Mouse (Mus musculus): Measurements from ENCODE around the gene Lims1. TPM values are rescaled to one million over a fixed set of nuclear protein-coding genes. Genes with fewer than 3 reads are reported as not detected.

The Lims1 gene
- total RNA-seq (2014; rRNA removed; ENCODE audit: low replicate concordance) (177 and 193 TPM in 2 replicates), polyA plus RNA-seq (2015; fragmentation: Nextera tagmentation; extraction: Ambion mirVana) (211 and 232 TPM in 2 replicates)

GRCm38 (mm10) chr10:58323028-58323991, at the start of gene Lims1:
Gene Lims1, plus strand, starts transcription at chr10:58323466.
- peak within 1 kb of the TSS; percentile 97 for H3K27ac ChIP-seq (ENCODE audit: low read depth)
- H3K4me3 ChIP-seq (ENCODE audit: low read depth, low read length), result peak within 1 kb of the TSS; percentile 98
- H3K36me3 ChIP-seq (replicated peaks; ENCODE audit: control insufficient read depth, insufficient read depth, low read length), result no peaks in the 10 kb centered on the region
- TF ChIP-seq CTCF (IDR thresholded peaks at IDR 0.05; ENCODE audit: low read depth) (no peak), EP300 (IDR thresholded peaks at IDR 0.05; ENCODE audit: low read depth) (no peak; the same call in 1 of the 2 replicates)
- no peaks in the 10 kb centered on the region for H3K27me3 ChIP-seq (ENCODE audit: control insufficient read depth, insufficient read depth, low read length)
- H3K9ac ChIP-seq (replicated peaks; ENCODE audit: low read depth, low read length), result peak within 1 kb of the TSS; percentile 90
- H3K4me2 ChIP-seq (ENCODE audit: low read depth, low read length), result peak within 1 kb of the TSS; percentile 61
- no peaks in the 10 kb centered on the region for H3K9me3 ChIP-seq (replicated peaks; ENCODE audit: control insufficient read depth, low read length)
- DNase-seq (ENCODE audit: low spot score) (peak; percentile 98), ATAC-seq (ENCODE audit: insufficient read depth, low read depth) (peak; percentile 96)
- peaks cover 29% of the 10 kb centered on the region for H3K4me1 ChIP-seq (ENCODE audit: control insufficient read depth, insufficient read depth)
- WGBS, result under 1% methylated on average over 83 of the region's 86 CpGs

GRCm38 (mm10) chr10:58282238-58282637, 41.0 kb upstream of the Lims1 start:
- ATAC-seq (ENCODE audit: insufficient read depth, low read depth) (no peak), DNase-seq (ENCODE audit: low spot score) (no peak)
- Histone ChIP-seq H3K9ac (replicated peaks; ENCODE audit: low read depth, low read length) (no peak overlapping the region), H3K4me1 (ENCODE audit: control insufficient read depth, insufficient read depth) (no peaks in the 10 kb centered on the region), H3K4me2 (ENCODE audit: low read depth, low read length) (no peak overlapping the region), H3K4me3 (ENCODE audit: low read depth, low read length) (no peak overlapping the region), H3K27me3 (ENCODE audit: control insufficient read depth, insufficient read depth, low read length) (no peaks in the 10 kb centered on the region), H3K27ac (ENCODE audit: low read depth) (no peak overlapping the region), H3K9me3 (replicated peaks; ENCODE audit: control insufficient read depth, low read length) (no peaks in the 10 kb centered on the region), H3K36me3 (replicated peaks; ENCODE audit: control insufficient read depth, insufficient read depth, low read length) (peaks cover 63% of the 10 kb centered on the region)
- 92% methylated on average over 7 of the region's 7 CpGs for WGBS
- TF ChIP-seq EP300 (IDR thresholded peaks at IDR 0.05; ENCODE audit: low read depth) (no peak), CTCF (IDR thresholded peaks at IDR 0.05; ENCODE audit: low read depth) (no peak)

GRCm38 (mm10) chr10:58290742-58291141, 32.5 kb upstream of the Lims1 start:
- TF ChIP-seq CTCF (IDR thresholded peaks at IDR 0.05; ENCODE audit: low read depth), result no peak
- no peak for TF ChIP-seq EP300 (IDR thresholded peaks at IDR 0.05; ENCODE audit: low read depth)
- H3K4me3 ChIP-seq (ENCODE audit: low read depth, low read length), result no peak overlapping the region
- peaks cover 90% of the 10 kb centered on the region for H3K36me3 ChIP-seq (replicated peaks; ENCODE audit: control insufficient read depth, insufficient read depth, low read length)
- no peak overlapping the region for H3K27ac ChIP-seq (ENCODE audit: low read depth)
- no peak overlapping the region for H3K4me2 ChIP-seq (ENCODE audit: low read depth, low read length)
- no peaks in the 10 kb centered on the region for H3K9me3 ChIP-seq (replicated peaks; ENCODE audit: control insufficient read depth, low read length)
- H3K4me1 ChIP-seq (ENCODE audit: control insufficient read depth, insufficient read depth), result no peaks in the 10 kb centered on the region
- no peak for DNase-seq (ENCODE audit: low spot score)
- no peaks in the 10 kb centered on the region for H3K27me3 ChIP-seq (ENCODE audit: control insufficient read depth, insufficient read depth, low read length)
- H3K9ac ChIP-seq (replicated peaks; ENCODE audit: low read depth, low read length), result no peak overlapping the region
- no peak for ATAC-seq (ENCODE audit: insufficient read depth, low read depth)
- 59% methylated on average over 3 of the region's 3 CpGs for WGBS

GRCm38 (mm10) chr10:58294246-58294645, 29.0 kb upstream of the Lims1 start:
- no peak overlapping the region for H3K27ac ChIP-seq (ENCODE audit: low read depth)
- no peak overlapping the region for H3K4me2 ChIP-seq (ENCODE audit: low read depth, low read length)
- no peaks in the 10 kb centered on the region for H3K27me3 ChIP-seq (ENCODE audit: control insufficient read depth, insufficient read depth, low read length)
- H3K36me3 ChIP-seq (replicated peaks; ENCODE audit: control insufficient read depth, insufficient read depth, low read length), result peaks cover 92% of the 10 kb centered on the region
- no peaks in the 10 kb centered on the region for H3K4me1 ChIP-seq (ENCODE audit: control insufficient read depth, insufficient read depth)
- WGBS, result 83% methylated on average over 3 of the region's 3 CpGs
- TF ChIP-seq CTCF (IDR thresholded peaks at IDR 0.05; ENCODE audit: low read depth), result no peak
- no peak for TF ChIP-seq EP300 (IDR thresholded peaks at IDR 0.05; ENCODE audit: low read depth)
- H3K9ac ChIP-seq (replicated peaks; ENCODE audit: low read depth, low read length), result no peak overlapping the region
- no peak overlapping the region for H3K4me3 ChIP-seq (ENCODE audit: low read depth, low read length)
- H3K9me3 ChIP-seq (replicated peaks; ENCODE audit: control insufficient read depth, low read length), result no peaks in the 10 kb centered on the region
- DNase-seq (ENCODE audit: low spot score), result no peak
- ATAC-seq (ENCODE audit: insufficient read depth, low read depth), result no peak

- Histone ChIP-seq H3K36me3 (replicated peaks; ENCODE audit: control insufficient read depth, insufficient read depth, low read length) (peaks cover 93% of the 10 kb centered on the region), H3K4me2 (ENCODE audit: low read depth, low read length) (no peak overlapping the region), H3K4me1 (ENCODE audit: control insufficient read depth, insufficient read depth) (no peaks in the 10 kb centered on the region), H3K27ac (ENCODE audit: low read depth) (no peak overlapping the region), H3K4me3 (ENCODE audit: low read depth, low read length) (no peak overlapping the region), H3K27me3 (ENCODE audit: control insufficient read depth, insufficient read depth, low read length) (no peaks in the 10 kb centered on the region), H3K9me3 (replicated peaks; ENCODE audit: control insufficient read depth, low read length) (no peaks in the 10 kb centered on the region), H3K9ac (replicated peaks; ENCODE audit: low read depth, low read length) (no peak overlapping the region)
- DNase-seq (ENCODE audit: low spot score) (no peak), ATAC-seq (ENCODE audit: insufficient read depth, low read depth) (no peak)
- 89% methylated on average over 3 of the region's 3 CpGs for WGBS
- TF ChIP-seq CTCF (IDR thresholded peaks at IDR 0.05; ENCODE audit: low read depth), result no peak
- TF ChIP-seq EP300 (IDR thresholded peaks at IDR 0.05; ENCODE audit: low read depth), result no peak
Measured at GRCm38 (mm10) chr10:58295605-58296004, 27.7 kb upstream of the Lims1 start.

Data from heart, postnatal 0 days (tissue).